Mouse (Mus musculus): ENCODE measurements around the gene Birc3.

DNA sequence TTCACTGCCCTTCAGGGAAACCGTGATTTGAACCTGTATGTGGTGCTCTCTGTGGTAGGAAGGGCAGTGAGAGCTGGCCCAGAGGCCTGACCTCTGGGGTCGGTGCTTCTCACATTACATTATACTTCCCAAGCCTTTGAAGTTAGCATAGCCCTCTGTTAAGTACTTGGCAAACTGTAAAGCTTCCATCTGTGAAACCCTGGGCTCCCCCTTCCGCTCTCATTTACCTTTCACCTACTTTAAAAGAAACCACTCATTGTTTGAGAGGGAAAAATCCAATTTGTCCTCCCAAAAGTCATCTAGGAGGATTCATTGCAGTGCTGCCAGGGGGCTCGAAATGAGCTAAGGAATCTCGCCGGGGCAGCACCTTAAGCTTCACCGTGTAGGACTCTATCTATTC, 29.3 kb upstream of the Birc3 start:
- TF ChIP-seq EP300 (IDR thresholded peaks at IDR 0.05; ENCODE audit: low read depth) (no peak), CTCF (IDR thresholded peaks at IDR 0.05; ENCODE audit: low read depth) (no peak)

All from liver, postnatal 0 days (tissue).